Mouse (Mus musculus): ENCODE measurements around the gene Gm14409. TPM values are rescaled to one million over a fixed set of nuclear protein-coding genes. Genes with fewer than 3 reads are reported as not detected.

Gm14409 gene
- polyA plus RNA-seq, 1 experiment from 2014 or later: not detected

Other genes with a start within 250 kb of the Gm14409 start
- gene Gm14401, start 192.7 kb downstream of the Gm14409 start, polyA plus RNA-seq (2014; fragmentation: Nextera tagmentation; extraction: Ambion mirVana): not detected in 2 replicates
- gene Gm14410, start 60.6 kb downstream of the Gm14409 start, polyA plus RNA-seq (2014; fragmentation: Nextera tagmentation; extraction: Ambion mirVana): 34.7 and 35.9 TPM in 2 replicates
- gene Gm14412, start 57.3 kb upstream of the Gm14409 start, polyA plus RNA-seq (2014; fragmentation: Nextera tagmentation; extraction: Ambion mirVana): 0.63 and 0.79 TPM in 2 replicates
- 14.4 and 14.7 TPM in 2 replicates for gene Gm14418, start 131.3 kb upstream of the Gm14409 start, polyA plus RNA-seq (2014; fragmentation: Nextera tagmentation; extraction: Ambion mirVana)
- gene Zfp970, start 197.7 kb upstream of the Gm14409 start, polyA plus RNA-seq (2014; fragmentation: Nextera tagmentation; extraction: Ambion mirVana): 14.3 and 17.5 TPM in 2 replicates
- gene Gm14403, start 231.2 kb upstream of the Gm14409 start, polyA plus RNA-seq (2014; fragmentation: Nextera tagmentation; extraction: Ambion mirVana): 8.5 and 10.1 TPM in 2 replicates

All from embryonic facial prominence, embryonic 11.5 days (tissue).